Mouse (Mus musculus) MEL (cell line): ENCODE measurements around the gene Irf2bp2. TPM values are rescaled to one million over a fixed set of nuclear protein-coding genes. Genes with fewer than 3 reads are reported as not detected.
A peak's percentile ranks its signal among the peaks of the same experiment; 100 is the strongest.

ENCODE experiments used
- DNase-seq: peaks from one replicate; pipeline ENCODE4 v3.0.0; 2011; ENCODE audit warnings: low read depth, low spot score
- H3K27ac ChIP-seq: 2 replicates; pipeline ENCODE4 v1.5.1; 2012; ENCODE audit warnings: low read depth, mild to moderate bottlenecking, control low read depth, low read length, moderate library complexity; ENCODE audit not compliant: control insufficient read depth
- H3K27me3 ChIP-seq, 2 experiments: fragments of 150-350 bp in 1 of 2; sonication (generic) in 1 of 2; 2 replicates each; pipeline ENCODE4 v1.6.1; 2012; ENCODE audit warnings: low read length in 2 of 2, mild to moderate bottlenecking in 2 of 2, improper control_type of control experiment in 1 of 2, moderate library complexity in 1 of 2; ENCODE audit not compliant: insufficient read depth in 2 of 2, control insufficient read depth in 1 of 2
- H3K36me3 ChIP-seq, 2 experiments: 2 replicates each; pipeline ENCODE4 v1.6.1; 2012 to 2014; ENCODE audit warnings: low read length in 2 of 2, improper control_type of control experiment in 1 of 2, inconsistent platforms in 1 of 2, mild to moderate bottlenecking in 1 of 2; ENCODE audit not compliant: insufficient read depth in 2 of 2, control insufficient read depth in 1 of 2
- H3K4me1 ChIP-seq, 2 experiments: fragments of 150-350 bp in 1 of 2; sonication (generic) in 1 of 2; 2 replicates each; pipeline ENCODE4 v1.6.1; 2012; ENCODE audit warnings: low read length in 2 of 2, improper control_type of control experiment in 1 of 2, mild to moderate bottlenecking in 1 of 2; ENCODE audit not compliant: insufficient read depth in 2 of 2, control insufficient read depth in 1 of 2
- H3K4me3 ChIP-seq, 2 experiments: fragments of 150-350 bp in 1 of 2; sonication (generic) in 1 of 2; 2 replicates each; pipeline ENCODE4 v1.5.1; 2012; ENCODE audit warnings: low read depth in 2 of 2, low read length in 2 of 2, mild to moderate bottlenecking in 2 of 2, moderate library complexity in 2 of 2, control low read depth in 1 of 2, improper control_type of control experiment in 1 of 2; ENCODE audit not compliant: control insufficient read depth in 1 of 2, insufficient read depth in 1 of 2
- H3K79me2 ChIP-seq: 2 replicates; pipeline ENCODE4 v1.6.1; 2012; ENCODE audit warnings: mild to moderate bottlenecking, low read length, moderate library complexity; ENCODE audit not compliant: control insufficient read depth, poor library complexity, insufficient read depth
- H3K9ac ChIP-seq: 2 replicates; pipeline ENCODE4 v1.6.1; 2012; ENCODE audit warnings: low read depth, mild to moderate bottlenecking, control low read depth, low read length, moderate library complexity; ENCODE audit not compliant: control insufficient read depth, poor library complexity, severe bottlenecking
- H3K9me3 ChIP-seq: fragments of 150-350 bp; sonication (generic); replicated peaks from 2 replicates; pipeline ENCODE4 v1.6.1; 2012; ENCODE audit warnings: mild to moderate bottlenecking, low read length, improper control_type of control experiment, moderate library complexity; ENCODE audit not compliant: insufficient read depth
- CHD1 ChIP-seq: IDR thresholded peaks from 2 replicates; pipeline ENCODE4 v1.6.1; 2012; ENCODE audit warnings: low read depth, mild to moderate bottlenecking, inconsistent platforms, low read length, improper control_type of control experiment
- KAT2A ChIP-seq: conservative IDR thresholded peaks from 2 replicates; pipeline ENCODE4 v1.6.1; 2012; ENCODE audit warnings: low read depth, low read length, improper control_type of control experiment, inconsistent platforms
- MAFK ChIP-seq: IDR thresholded peaks from 2 replicates; pipeline ENCODE4 v1.6.1; 2011; ENCODE audit warnings: low read depth, mild to moderate bottlenecking, low read length, improper control_type of control experiment, borderline replicate concordance
- MAX ChIP-seq: IDR thresholded peaks from 2 replicates; pipeline ENCODE4 v1.6.1; 2011; ENCODE audit warnings: low read length, improper control_type of control experiment
- MAZ ChIP-seq: IDR thresholded peaks from 2 replicates; pipeline ENCODE4 v1.6.1; 2012; ENCODE audit warnings: low read depth, mild to moderate bottlenecking, inconsistent platforms, low read length, improper control_type of control experiment
- MXI1 ChIP-seq: IDR thresholded peaks from 2 replicates; pipeline ENCODE4 v1.6.1; 2011; ENCODE audit warnings: mild to moderate bottlenecking, low read depth, low read length, improper control_type of control experiment
- NELFE ChIP-seq: IDR thresholded peaks from 2 replicates; pipeline ENCODE4 v1.6.1; 2011; ENCODE audit warnings: low read depth, low read length, improper control_type of control experiment
- POLR2A ChIP-seq, 2 experiments: IDR thresholded peaks; 2 replicates each; pipeline ENCODE4 v1.6.1; 2011 to 2012; ENCODE audit warnings: low read length in 2 of 2, mild to moderate bottlenecking in 2 of 2, control low read depth in 1 of 2, improper control_type of control experiment in 1 of 2, low read depth in 1 of 2, moderate library complexity in 1 of 2; ENCODE audit not compliant: control insufficient read depth in 1 of 2, insufficient read depth in 1 of 2, poor library complexity in 1 of 2
- POLR2AphosphoS2 ChIP-seq: IDR thresholded peaks from 2 replicates; pipeline ENCODE4 v1.6.1; 2011; ENCODE audit warnings: low read length, improper control_type of control experiment
- SIN3A ChIP-seq: IDR thresholded peaks from 2 replicates; pipeline ENCODE4 v1.6.1; 2012; ENCODE audit warnings: low read length, improper control_type of control experiment, inconsistent platforms
- SMC3 ChIP-seq: IDR thresholded peaks from 2 replicates; pipeline ENCODE4 v1.6.1; 2011; ENCODE audit warnings: low read depth, low read length, improper control_type of control experiment
- TBP ChIP-seq: IDR thresholded peaks from 2 replicates; pipeline ENCODE4 v1.8.0; 2011; ENCODE audit warnings: low read depth, low read length, improper control_type of control experiment
- USF1 ChIP-seq: IDR thresholded peaks from 2 replicates; pipeline ENCODE4 v1.6.1; 2014; ENCODE audit warnings: low read depth, mild to moderate bottlenecking, inconsistent platforms, low read length, improper control_type of control experiment, moderate library complexity
- USF2 ChIP-seq, 2 experiments: IDR thresholded peaks; 2 replicates each; pipeline ENCODE4 v1.6.1; 2011 to 2012; ENCODE audit warnings: improper control_type of control experiment in 2 of 2, low read length in 2 of 2, borderline replicate concordance in 1 of 2, inconsistent platforms in 1 of 2, low read depth in 1 of 2, mild to moderate bottlenecking in 1 of 2; ENCODE audit not compliant: insufficient read depth in 1 of 2
- ZMIZ1 ChIP-seq: IDR thresholded peaks from 2 replicates; pipeline ENCODE4 v1.6.1; 2012; ENCODE audit warnings: low read depth, mild to moderate bottlenecking, inconsistent platforms, low read length, improper control_type of control experiment, moderate library complexity
- polyA plus RNA-seq, 2 experiments: library from polyadenylated mRNA; stranded (reverse) in 1 of 2; unstranded in 1 of 2; fragments of >175 nt in 1 of 2; fragments of >200 nt in 1 of 2; gene quantifications; 2 replicates each; pipeline versions ENCODE4 v1.2.1 to v1.2.4; 2012; ENCODE audit warnings: low replicate concordance in 2 of 2, low read depth in 1 of 2; ENCODE audit not compliant: insufficient read length in 2 of 2, insufficient read depth in 1 of 2, missing spikeins in 1 of 2
- total RNA-seq: library from RNA; depleted of rRNA; stranded (reverse); fragments of 300-350 nt; gene quantifications from 2 replicates; pipeline ENCODE4 v1.2.3, GENCODE M21; 2012

Irf2bp2 gene
- total and polyA plus RNA-seq, 3 experiments: 17.1 to 30.4 TPM; not detected in 1

GRCm38 (mm10) chr8:126590024-126590529, 3.7 kb downstream of the Irf2bp2 start:
- Histone ChIP-seq H3K27ac (peak overlapping the region; percentile 81), H3K4me1 (peaks cover 4 to 18% of the 10 kb centered on the region in 2 experiments; a peak in 3 of 4 replicates), H3K27me3 (no peaks in the 10 kb centered on the region), H3K36me3 (peaks cover 19 to 32% of the 10 kb centered on the region in 2 experiments), H3K79me2 (peaks cover 78% of the 10 kb centered on the region), H3K9ac (peak overlapping the region; percentile 88), H3K9me3 (no peaks in the 10 kb centered on the region), H3K4me3 (peak overlapping the region; percentile 90 to 97)
- peak; percentile 75 for DNase-seq
- peak; percentile 28; the same call in 1 of the 2 replicates for TF ChIP-seq NELFE
- peak; percentile 45; the same call in 1 of the 2 replicates for TF ChIP-seq ZMIZ1
- TF ChIP-seq MAX: peak; percentile 93
- TF ChIP-seq MAFK: no peak
- peak; percentile 94 for TF ChIP-seq SIN3A
- no peak; the same call in 1 of the 2 replicates for TF ChIP-seq CHD1
- peak; percentile 95 for TF ChIP-seq USF1
- no peak for TF ChIP-seq SMC3
- TF ChIP-seq MAZ: no peak; the same call in 1 of the 2 replicates
- 0 out of 4 replicates have a peak, but pooled peaks of 1 of the 2 experiments have one; percentile 24 for TF ChIP-seq POLR2A (IDR thresholded peaks at IDR 0.05; ENCODE audit: control insufficient read depth in 1 of 2, insufficient read depth in 1 of 2, low read depth in 1 of 2, low read length in 2 of 2, poor library complexity in 1 of 2)
- peak in 1 of 2 experiments; percentile 79; a peak in 2 of 4 replicates for TF ChIP-seq USF2 (IDR thresholded peaks at IDR 0.05; ENCODE audit: borderline replicate concordance in 1 of 2, insufficient read depth in 1 of 2, low read depth in 1 of 2, low read length in 2 of 2)
- peak; percentile 98 for TF ChIP-seq MXI1

- peak overlapping the region; percentile 90 to 97 for H3K4me3 ChIP-seq
- peak overlapping the region; percentile 88 for H3K9ac ChIP-seq
- peak overlapping the region; percentile 81 for H3K27ac ChIP-seq
- TF ChIP-seq TBP: no peak
- TF ChIP-seq SIN3A: peak; percentile 5; the same call in 1 of the 2 replicates
- no peak for TF ChIP-seq POLR2AphosphoS2
- TF ChIP-seq POLR2A (IDR thresholded peaks at IDR 0.05; ENCODE audit: control insufficient read depth in 1 of 2, insufficient read depth in 1 of 2, low read depth in 1 of 2, low read length in 2 of 2, poor library complexity in 1 of 2): no peak; a peak in 1 of 4 replicates
- no peak; the same call in 1 of the 2 replicates for TF ChIP-seq CHD1
- TF ChIP-seq KAT2A: no peak
- H3K27me3 ChIP-seq: no peaks in the 10 kb centered on the region
- peaks cover 9 to 18% of the 10 kb centered on the region in 2 experiments; a peak in 3 of 4 replicates for H3K4me1 ChIP-seq
- H3K9me3 ChIP-seq: no peaks in the 10 kb centered on the region
- H3K36me3 ChIP-seq: peaks cover 19 to 36% of the 10 kb centered on the region in 2 experiments
- H3K79me2 ChIP-seq: peaks cover 75% of the 10 kb centered on the region
- peak; percentile 45 for DNase-seq
Measured at GRCm38 (mm10) chr8:126589507-126590023, 4.2 kb downstream of the Irf2bp2 start.
